Mouse (Mus musculus) C2C12 (cell line): Measurements from ENCODE around the gene Kat6b. TPM values are rescaled to one million over a fixed set of nuclear protein-coding genes. Genes with fewer than 3 reads are reported as not detected.

ENCODE experiments used
- H3K27me3 ChIP-seq: one replicate; pipeline ENCODE4 v1.6.1; 2011; ENCODE audit not compliant: control insufficient read depth, insufficient read depth, insufficient read length
- H3K36me3 ChIP-seq: one replicate; pipeline ENCODE4 v1.6.1; 2011; ENCODE audit not compliant: control insufficient read depth, insufficient read depth
- H3K4me3 ChIP-seq: one replicate; pipeline ENCODE4 v1.5.1; 2011; ENCODE audit warnings: mild to moderate bottlenecking, control low read depth; ENCODE audit not compliant: poor library complexity, insufficient read depth, severe bottlenecking
- H3K79me2 ChIP-seq: one replicate; pipeline ENCODE4 v1.6.1; 2011; ENCODE audit not compliant: control insufficient read depth, insufficient read depth
- H3K79me3 ChIP-seq: one replicate; pipeline ENCODE4 v1.6.1; 2011; ENCODE audit warnings: low read depth, control low read depth
- H3ac ChIP-seq: one replicate; pipeline ENCODE3; 2011; ENCODE audit warnings: low read depth; ENCODE audit not compliant: control insufficient read depth, insufficient read length
- CEBPB ChIP-seq: IDR thresholded peaks from one replicate; pipeline ENCODE4 v1.6.1; 2011; ENCODE audit warnings: low read depth, mild to moderate bottlenecking, control low read depth, moderate library complexity
- CTCF ChIP-seq: IDR thresholded peaks from one replicate; pipeline ENCODE4 v1.5.1; 2011; ENCODE audit not compliant: control insufficient read depth, insufficient read depth, insufficient read length
- FOSL1 ChIP-seq: IDR thresholded peaks from one replicate; pipeline ENCODE4 v1.8.0; 2011; ENCODE audit warnings: mild to moderate bottlenecking, low read length; ENCODE audit not compliant: poor library complexity, insufficient read depth, severe bottlenecking
- MAX ChIP-seq: IDR thresholded peaks from one replicate; pipeline ENCODE4 v1.6.1; 2011; ENCODE audit warnings: mild to moderate bottlenecking, control low read depth
- MYOD1 ChIP-seq: IDR thresholded peaks from one replicate; pipeline ENCODE4 v1.6.1; 2011; ENCODE audit warnings: low read depth; ENCODE audit not compliant: control insufficient read depth, insufficient read length
- MYOG ChIP-seq: IDR thresholded peaks from one replicate; pipeline ENCODE4 v1.6.1; 2011; ENCODE audit not compliant: control insufficient read depth, insufficient read length; ENCODE audit errors: extremely low read depth
- USF1 ChIP-seq: IDR thresholded peaks from one replicate; pipeline ENCODE4 v1.6.1; 2011; ENCODE audit warnings: low read depth, mild to moderate bottlenecking, control low read depth, moderate library complexity
- polyA plus RNA-seq: library from polyadenylated mRNA; unstranded; fragments of >200 nt; fragmentation: generic; extraction: Trizol; gene quantifications from one replicate; pipeline ENCODE4 v1.2.1, GENCODE M21; 2012; ENCODE audit warnings: missing spikeins

Gene Kat6b
- polyA plus RNA-seq, 1 experiment: 2.7 TPM

GRCm38 (mm10) chr14:21581198-21581597 is 100.0 kb downstream of the Kat6b start:
- H3K27me3 ChIP-seq: no peaks in the 10 kb centered on the region
- no peaks in the 10 kb centered on the region for H3K79me3 ChIP-seq
- H3K4me3 ChIP-seq: no peak overlapping the region
- no peak overlapping the region for H3ac ChIP-seq
- TF ChIP-seq MAX: no peak
- no peak for TF ChIP-seq MYOD1
- H3K79me2 ChIP-seq: no peaks in the 10 kb centered on the region
- no peaks in the 10 kb centered on the region for H3K36me3 ChIP-seq

DNA sequence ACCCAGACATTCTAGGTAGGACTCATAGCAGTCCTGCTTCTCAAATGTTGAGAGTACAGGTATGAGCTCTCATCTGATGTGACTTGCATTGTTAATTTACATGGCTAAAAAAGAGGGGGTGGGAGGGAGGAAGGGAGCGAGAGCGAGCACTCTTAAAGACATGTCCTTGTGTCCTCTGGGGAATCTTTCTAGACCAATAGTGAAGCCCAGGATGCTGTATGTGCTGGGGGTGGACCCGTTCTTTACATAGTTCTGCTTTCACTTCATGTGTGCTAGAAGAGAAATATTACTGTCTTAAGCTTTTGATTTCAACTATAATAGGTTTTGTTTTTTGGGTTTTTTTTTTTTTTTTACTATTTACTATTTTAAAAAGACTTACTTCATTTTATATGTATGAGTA is 101.1 kb downstream of the Kat6b start:
- Histone ChIP-seq H3K36me3 (no peaks in the 10 kb centered on the region), H3K27me3 (no peaks in the 10 kb centered on the region), H3K79me2 (no peaks in the 10 kb centered on the region), H3K79me3 (no peaks in the 10 kb centered on the region), H3ac (no peak overlapping the region), H3K4me3 (no peak overlapping the region)
- TF ChIP-seq CTCF: no peak
- no peak for TF ChIP-seq USF1
- no peak for TF ChIP-seq FOSL1
- TF ChIP-seq MYOG: no peak
- no peak for TF ChIP-seq MYOD1
- no peak for TF ChIP-seq MAX
- no peak for TF ChIP-seq CEBPB

- Histone ChIP-seq H3K79me3 (no peaks in the 10 kb centered on the region), H3ac (no peak overlapping the region), H3K4me3 (no peak overlapping the region), H3K79me2 (no peaks in the 10 kb centered on the region), H3K27me3 (no peaks in the 10 kb centered on the region), H3K36me3 (no peaks in the 10 kb centered on the region)
- TF ChIP-seq MAX: no peak
- TF ChIP-seq MYOD1: no peak
- no peak for TF ChIP-seq CTCF
These were observed 101.8 kb downstream of the Kat6b start for GRCm38 (mm10) chr14:21583051-21583450.

GRCm38 (mm10) chr14:21583868-21584267 is 102.6 kb downstream of the Kat6b start:
- Histone ChIP-seq H3ac (no peak overlapping the region), H3K27me3 (no peaks in the 10 kb centered on the region), H3K36me3 (no peaks in the 10 kb centered on the region), H3K4me3 (no peak overlapping the region), H3K79me2 (no peaks in the 10 kb centered on the region), H3K79me3 (no peaks in the 10 kb centered on the region)
- TF ChIP-seq MYOD1: no peak
- no peak for TF ChIP-seq FOSL1
- no peak for TF ChIP-seq USF1
- no peak for TF ChIP-seq MAX
- TF ChIP-seq CTCF: no peak
- no peak for TF ChIP-seq CEBPB
- TF ChIP-seq MYOG: no peak

DNA sequence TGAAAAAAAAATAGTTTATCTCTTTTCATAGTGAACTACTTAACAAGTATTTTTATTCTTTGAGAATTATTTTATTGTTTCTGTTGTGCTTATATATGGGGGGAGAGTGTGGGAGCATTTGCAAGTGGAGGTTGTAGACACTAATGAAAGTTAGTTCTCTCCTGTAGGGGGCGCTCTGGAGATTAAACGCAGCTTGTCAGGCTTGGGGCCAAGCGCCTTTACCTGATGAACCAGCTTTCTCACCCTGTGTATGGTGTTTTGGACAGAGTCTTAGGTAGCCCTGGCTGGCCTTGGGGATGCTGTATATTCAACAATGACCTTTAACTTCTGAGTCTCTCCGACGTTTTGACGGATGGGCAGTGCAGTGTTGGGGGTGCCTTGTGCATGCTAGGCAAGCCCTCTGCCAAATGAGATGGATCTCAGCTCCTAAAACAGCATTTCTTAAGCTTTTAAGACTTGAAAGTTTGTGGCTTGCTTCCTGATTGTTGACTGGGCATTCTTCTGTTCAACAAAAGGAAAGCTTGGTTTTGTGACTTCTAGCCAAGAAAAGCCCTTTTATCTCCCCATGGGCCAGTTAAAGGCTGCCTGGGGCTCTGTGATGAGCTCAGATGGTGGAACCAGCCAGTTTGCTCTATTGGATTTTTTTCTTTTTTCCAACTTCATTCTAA is 103.4 kb downstream of the Kat6b start:
- Histone ChIP-seq H3K27me3 (no peaks in the 10 kb centered on the region), H3ac (no peak overlapping the region), H3K79me2 (no peaks in the 10 kb centered on the region), H3K4me3 (no peak overlapping the region), H3K79me3 (no peaks in the 10 kb centered on the region), H3K36me3 (no peaks in the 10 kb centered on the region)
- TF ChIP-seq MYOG (no peak), CTCF (no peak), MAX (no peak), USF1 (no peak), CEBPB (no peak), MYOD1 (no peak), FOSL1 (no peak)

DNA sequence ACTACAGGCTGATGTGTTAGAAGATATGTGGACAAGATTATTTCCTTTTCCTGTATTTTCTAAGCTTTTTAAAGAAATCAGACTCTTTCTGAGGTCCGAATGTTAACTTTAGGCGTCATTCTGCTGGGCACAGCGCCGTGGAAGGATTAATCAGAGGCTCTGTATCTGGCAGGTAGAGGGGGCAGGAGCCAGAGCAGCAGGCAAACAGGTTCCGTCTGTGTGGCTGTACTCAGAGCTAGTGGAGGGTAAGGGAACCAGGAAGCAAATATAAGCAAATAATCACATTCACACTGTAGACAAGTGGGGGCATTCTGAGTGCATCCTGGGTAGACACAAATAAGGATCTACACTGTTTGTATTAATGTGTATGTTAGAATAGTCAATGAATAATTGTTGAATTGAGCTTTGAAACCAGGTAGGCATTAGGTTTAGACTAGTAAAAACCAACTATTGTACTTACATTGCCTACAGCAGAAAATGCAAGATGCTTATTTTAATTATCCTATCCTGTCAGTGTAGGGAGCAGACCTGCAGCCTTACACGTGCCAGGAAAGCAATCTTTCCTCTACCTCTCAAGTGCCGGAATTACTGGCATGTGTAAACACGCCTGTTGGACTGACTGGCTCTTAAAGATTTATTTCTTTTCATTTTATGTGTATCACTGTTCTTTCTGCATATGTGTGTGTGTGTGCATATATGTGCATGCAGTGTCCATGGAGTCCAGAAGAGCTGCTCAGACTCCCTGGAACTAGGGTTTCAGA is 104.4 kb downstream of the Kat6b start:
- H3K27me3 ChIP-seq: no peaks in the 10 kb centered on the region
- H3K79me3 ChIP-seq: no peaks in the 10 kb centered on the region
- H3K36me3 ChIP-seq: no peaks in the 10 kb centered on the region
- no peaks in the 10 kb centered on the region for H3K79me2 ChIP-seq
- no peak overlapping the region for H3K4me3 ChIP-seq
- TF ChIP-seq MYOG (no peak), FOSL1 (no peak), USF1 (no peak), MAX (no peak), CEBPB (no peak), CTCF (no peak), MYOD1 (no peak)
- H3ac ChIP-seq: no peak overlapping the region
